Mouse (Mus musculus): ENCODE measurements around the gene Abtb2. TPM values are rescaled to one million over a fixed set of nuclear protein-coding genes. Genes with fewer than 3 reads are reported as not detected.

Abtb2 gene
- polyA plus RNA-seq, 1 experiment = 10.6 TPM

DNA sequence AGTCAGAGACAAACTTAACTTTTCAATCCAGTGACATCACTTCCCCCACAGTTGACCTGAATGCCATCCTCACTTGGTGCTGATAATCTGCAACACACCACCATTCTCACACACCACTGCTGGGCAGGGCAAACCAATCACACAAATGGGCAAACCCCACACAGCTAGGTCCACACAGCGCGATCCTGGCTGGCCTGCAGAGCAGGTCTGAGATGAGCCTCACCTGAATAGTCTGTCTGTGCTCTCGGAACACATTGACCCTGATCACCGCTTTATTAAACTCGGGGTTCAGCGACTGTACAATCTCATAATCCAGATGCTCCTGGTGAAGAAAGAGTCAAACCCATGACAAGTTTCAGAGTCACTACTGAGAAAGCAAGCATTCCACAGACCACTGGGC is 176.7 kb downstream of the Abtb2 start:
- TF ChIP-seq CTCF (IDR thresholded peaks at IDR 0.05; ENCODE audit: extremely low read depth, insufficient read depth, insufficient read length, insufficient replicate concordance) (no peak), POLR2A (IDR thresholded peaks at IDR 0.05; ENCODE audit: low read depth, low read length) (no peak)
- no peaks in the 10 kb centered on the region for H3K4me1 ChIP-seq (ENCODE audit: control insufficient read depth, insufficient read depth, insufficient read length)
- WGBS = 98% methylated on average over 6 of the region's 6 CpGs
- no peak overlapping the region for H3K27ac ChIP-seq (ENCODE audit: insufficient read depth, low read length)
- no peaks in the 10 kb centered on the region for H3K27me3 ChIP-seq (ENCODE audit: control insufficient read depth, insufficient read depth, low read length)
- no peak for DNase-seq (ENCODE audit: low read depth in 1 of 2, low spot score in 2 of 2)
- H3K36me3 ChIP-seq (ENCODE audit: control insufficient read depth, insufficient read depth, low read length) = peaks cover 20% of the 10 kb centered on the region
- no peak overlapping the region for H3K4me3 ChIP-seq (ENCODE audit: extremely low read depth, insufficient read depth, insufficient read length)

- no peak for DNase-seq (ENCODE audit: low read depth in 1 of 2, low spot score in 2 of 2)
- no peaks in the 10 kb centered on the region for H3K27me3 ChIP-seq (ENCODE audit: control insufficient read depth, insufficient read depth, low read length)
- 94% methylated on average over 2 of the region's 2 CpGs for WGBS
- H3K36me3 ChIP-seq (ENCODE audit: control insufficient read depth, insufficient read depth, low read length) = peaks cover 24% of the 10 kb centered on the region
- no peak overlapping the region for H3K27ac ChIP-seq (ENCODE audit: insufficient read depth, low read length)
- TF ChIP-seq CTCF (IDR thresholded peaks at IDR 0.05; ENCODE audit: extremely low read depth, insufficient read depth, insufficient read length, insufficient replicate concordance) (no peak), POLR2A (IDR thresholded peaks at IDR 0.05; ENCODE audit: low read depth, low read length) (no peak)
- H3K4me1 ChIP-seq (ENCODE audit: control insufficient read depth, insufficient read depth, insufficient read length) = no peaks in the 10 kb centered on the region
- H3K4me3 ChIP-seq (ENCODE audit: extremely low read depth, insufficient read depth, insufficient read length) = no peak overlapping the region
These were observed 177.4 kb downstream of the Abtb2 start for GRCm38 (mm10) chr2:103743536-103743935.

DNA sequence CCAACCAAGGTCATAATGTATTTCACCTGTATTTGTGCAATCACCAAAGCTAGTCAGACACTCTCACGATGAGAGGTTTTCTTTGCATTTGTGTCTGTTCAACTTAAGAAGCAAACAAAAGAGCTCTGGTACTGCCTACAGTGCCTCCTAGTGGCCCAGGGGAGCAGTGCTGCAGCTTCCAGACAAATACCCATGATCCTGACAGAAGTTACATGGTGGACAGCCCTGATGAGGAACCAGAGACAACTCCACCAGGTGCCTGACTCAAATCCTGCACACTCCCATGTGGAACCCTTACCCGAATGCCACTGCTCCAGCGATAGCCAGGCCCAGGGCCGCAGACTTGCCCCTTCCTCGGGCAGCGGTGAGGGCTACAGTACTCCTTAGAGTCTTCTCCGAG is 177.9 kb downstream of the Abtb2 start:
- Histone ChIP-seq H3K27me3 (ENCODE audit: control insufficient read depth, insufficient read depth, low read length) (no peaks in the 10 kb centered on the region), H3K36me3 (ENCODE audit: control insufficient read depth, insufficient read depth, low read length) (peaks cover 21% of the 10 kb centered on the region), H3K4me3 (ENCODE audit: extremely low read depth, insufficient read depth, insufficient read length) (no peak overlapping the region), H3K27ac (ENCODE audit: insufficient read depth, low read length) (no peak overlapping the region), H3K4me1 (ENCODE audit: control insufficient read depth, insufficient read depth, insufficient read length) (no peaks in the 10 kb centered on the region)
- peak; percentile 30 to 56 for DNase-seq (ENCODE audit: low read depth in 1 of 2, low spot score in 2 of 2)
- 81% methylated on average over 7 of the region's 7 CpGs for WGBS
- TF ChIP-seq CTCF (IDR thresholded peaks at IDR 0.05; ENCODE audit: extremely low read depth, insufficient read depth, insufficient read length, insufficient replicate concordance) = peak; percentile 76; the same call in 1 of the 2 replicates
- TF ChIP-seq POLR2A (IDR thresholded peaks at IDR 0.05; ENCODE audit: low read depth, low read length) = no peak

- peaks cover 15% of the 10 kb centered on the region for H3K36me3 ChIP-seq (ENCODE audit: control insufficient read depth, insufficient read depth, low read length)
- WGBS = 88% methylated on average over 5 of the region's 5 CpGs
These were observed 179.4 kb downstream of the Abtb2 start for GRCm38 (mm10) chr2:103745481-103745880.

DNA sequence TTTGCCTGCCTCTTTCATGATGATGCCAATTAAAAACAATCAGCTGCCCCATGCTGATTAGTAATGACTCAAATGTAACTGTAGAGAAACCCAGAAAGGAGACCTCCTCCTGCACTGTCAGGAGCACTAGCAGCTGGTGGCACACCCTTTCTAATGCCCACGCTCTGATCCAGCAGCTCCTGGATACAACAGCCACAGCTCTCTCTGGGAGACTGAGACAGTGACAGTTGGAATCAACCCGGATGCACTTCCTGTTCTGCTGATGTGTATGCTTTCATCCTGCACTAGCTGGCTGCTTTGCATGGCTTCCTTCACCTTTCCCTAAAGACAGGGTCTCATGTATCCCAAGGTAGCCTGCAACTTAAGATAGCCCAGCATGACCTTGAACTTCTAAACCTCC is 180.0 kb downstream of the Abtb2 start:
- no peak overlapping the region for H3K4me3 ChIP-seq (ENCODE audit: extremely low read depth, insufficient read depth, insufficient read length)
- no peak for DNase-seq (ENCODE audit: low read depth in 1 of 2, low spot score in 2 of 2)
- 84% methylated on average over 2 of the region's 2 CpGs for WGBS
- no peak overlapping the region for H3K27ac ChIP-seq (ENCODE audit: insufficient read depth, low read length)
- H3K4me1 ChIP-seq (ENCODE audit: control insufficient read depth, insufficient read depth, insufficient read length) = no peaks in the 10 kb centered on the region
- TF ChIP-seq POLR2A (IDR thresholded peaks at IDR 0.05; ENCODE audit: low read depth, low read length) (no peak), CTCF (IDR thresholded peaks at IDR 0.05; ENCODE audit: extremely low read depth, insufficient read depth, insufficient read length, insufficient replicate concordance) (no peak)
- H3K36me3 ChIP-seq (ENCODE audit: control insufficient read depth, insufficient read depth, low read length) = peaks cover 11% of the 10 kb centered on the region
- no peaks in the 10 kb centered on the region for H3K27me3 ChIP-seq (ENCODE audit: control insufficient read depth, insufficient read depth, low read length)

More at GRCm38 (mm10) chr2:103745481-103745880, 179.4 kb downstream of the Abtb2 start:
- Histone ChIP-seq H3K4me1 (ENCODE audit: control insufficient read depth, insufficient read depth, insufficient read length) (no peaks in the 10 kb centered on the region), H3K27me3 (ENCODE audit: control insufficient read depth, insufficient read depth, low read length) (no peaks in the 10 kb centered on the region), H3K4me3 (ENCODE audit: extremely low read depth, insufficient read depth, insufficient read length) (no peak overlapping the region), H3K27ac (ENCODE audit: insufficient read depth, low read length) (no peak overlapping the region)
- DNase-seq (ENCODE audit: low read depth in 1 of 2, low spot score in 2 of 2) = no peak
- TF ChIP-seq CTCF (IDR thresholded peaks at IDR 0.05; ENCODE audit: extremely low read depth, insufficient read depth, insufficient read length, insufficient replicate concordance) (no peak), POLR2A (IDR thresholded peaks at IDR 0.05; ENCODE audit: low read depth, low read length) (no peak)

DNA sequence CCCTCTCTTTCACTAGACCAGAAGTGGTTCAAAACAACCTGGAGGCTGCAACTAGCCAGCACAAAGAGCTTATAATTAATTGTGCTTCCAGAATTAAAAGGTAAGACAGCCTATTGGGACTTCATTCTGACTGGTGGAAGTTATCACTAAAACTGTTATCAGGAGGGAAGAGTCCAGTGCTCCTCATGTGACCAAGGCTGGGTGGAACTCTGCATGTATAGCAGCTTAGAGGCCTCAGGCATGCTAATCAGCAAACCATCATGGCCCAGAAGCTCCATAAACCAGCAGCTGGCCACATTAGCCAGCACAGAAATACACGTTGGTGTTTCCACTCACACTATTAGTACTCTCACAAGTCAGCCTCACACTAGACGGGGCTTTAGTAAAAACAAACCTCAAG is 180.7 kb downstream of the Abtb2 start:
- no peak overlapping the region for H3K27ac ChIP-seq (ENCODE audit: insufficient read depth, low read length)
- H3K27me3 ChIP-seq (ENCODE audit: control insufficient read depth, insufficient read depth, low read length) = no peaks in the 10 kb centered on the region
- 91% methylated on average over 2 of the region's 2 CpGs for WGBS
- no peak overlapping the region for H3K4me3 ChIP-seq (ENCODE audit: extremely low read depth, insufficient read depth, insufficient read length)
- DNase-seq (ENCODE audit: low read depth in 1 of 2, low spot score in 2 of 2) = no peak
- H3K36me3 ChIP-seq (ENCODE audit: control insufficient read depth, insufficient read depth, low read length) = peaks cover 12% of the 10 kb centered on the region
- no peak for TF ChIP-seq POLR2A (IDR thresholded peaks at IDR 0.05; ENCODE audit: low read depth, low read length)
- no peak for TF ChIP-seq CTCF (IDR thresholded peaks at IDR 0.05; ENCODE audit: extremely low read depth, insufficient read depth, insufficient read length, insufficient replicate concordance)
- H3K4me1 ChIP-seq (ENCODE audit: control insufficient read depth, insufficient read depth, insufficient read length) = no peaks in the 10 kb centered on the region

DNA sequence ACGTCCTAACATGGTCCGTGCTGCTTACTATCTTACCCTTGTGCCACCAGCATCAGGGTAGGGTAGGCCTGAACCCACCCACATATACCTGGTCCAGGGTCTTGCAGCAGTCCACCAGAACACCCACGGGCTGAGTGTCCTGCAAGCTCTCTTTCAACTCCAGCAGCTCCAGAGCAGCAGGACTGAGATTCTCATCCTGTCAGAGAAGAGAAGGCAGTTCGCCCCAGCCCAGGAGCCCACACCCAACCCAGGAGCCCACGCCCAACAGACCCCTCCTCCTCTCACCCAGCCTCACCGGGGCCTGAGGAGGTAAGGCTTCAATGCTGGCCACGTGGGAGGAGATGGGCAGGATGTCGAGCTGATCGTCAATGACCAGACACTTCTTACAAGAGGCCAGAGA is 181.8 kb downstream of the Abtb2 start:
- 94% methylated on average over 9 of the region's 9 CpGs for WGBS
- Histone ChIP-seq H3K27ac (ENCODE audit: insufficient read depth, low read length) (no peak overlapping the region), H3K36me3 (ENCODE audit: control insufficient read depth, insufficient read depth, low read length) (peaks cover 17% of the 10 kb centered on the region), H3K27me3 (ENCODE audit: control insufficient read depth, insufficient read depth, low read length) (no peaks in the 10 kb centered on the region), H3K4me3 (ENCODE audit: extremely low read depth, insufficient read depth, insufficient read length) (no peak overlapping the region), H3K4me1 (ENCODE audit: control insufficient read depth, insufficient read depth, insufficient read length) (no peaks in the 10 kb centered on the region)
- TF ChIP-seq CTCF (IDR thresholded peaks at IDR 0.05; ENCODE audit: extremely low read depth, insufficient read depth, insufficient read length, insufficient replicate concordance) (no peak), POLR2A (IDR thresholded peaks at IDR 0.05; ENCODE audit: low read depth, low read length) (no peak)
- DNase-seq (ENCODE audit: low read depth in 1 of 2, low spot score in 2 of 2) = no peak
